Mouse (Mus musculus): ENCODE results near the gene Cdh23. TPM values are rescaled to one million over a fixed set of nuclear protein-coding genes. Genes with fewer than 3 reads are reported as not detected.
"Not testable (repeated sequence)": the region's sequence is repeated elsewhere in the genome, so short reads cannot be mapped to it uniquely, and the experiment has no call there.

The Cdh23 gene
- 4.9 and 6.9 TPM in 2 replicates for polyA plus RNA-seq (2015; fragmentation: Nextera tagmentation; extraction: Ambion mirVana)

- H3K36me3 ChIP-seq: no peaks in the 10 kb centered on the region
- H3K9me3 ChIP-seq: no peaks in the 10 kb centered on the region
- no peak within 1 kb of the TSS for H3K4me3 ChIP-seq
- no peak within 1 kb of the TSS for H3K27ac ChIP-seq (replicated peaks)
- H3K27me3 ChIP-seq: peaks cover 4% of the 10 kb centered on the region; the same call in 1 of the 2 replicates
- ATAC-seq (ENCODE audit: low FRiP score, low read depth): no peak
- 90% methylated on average over 6 of the region's 6 CpGs for WGBS
- H3K9ac ChIP-seq: no peak within 1 kb of the TSS
- H3K4me1 ChIP-seq (replicated peaks): peaks cover 7% of the 10 kb centered on the region
- H3K4me2 ChIP-seq: no peak within 1 kb of the TSS
Observed at GRCm38 (mm10) chr10:60696390-60696789, at the start of gene Cdh23. Gene Cdh23 (minus strand): TSS chr10:60696490.

- Histone ChIP-seq H3K4me1 (replicated peaks) (peaks cover 25% of the 10 kb centered on the region), H3K9ac (no peak overlapping the region), H3K27me3 (no peaks in the 10 kb centered on the region), H3K27ac (replicated peaks) (no peak overlapping the region), H3K4me2 (no peak overlapping the region), H3K9me3 (no peaks in the 10 kb centered on the region), H3K4me3 (no peak overlapping the region), H3K36me3 (no peaks in the 10 kb centered on the region)
- WGBS: 91% methylated on average over 14 of the region's 14 CpGs
- ATAC-seq (ENCODE audit: low FRiP score, low read depth): no peak
Observed at GRCm38 (mm10) chr10:60744543-60745290, 48.4 kb upstream of the Cdh23 start.

GRCm38 (mm10) chr10:60743681-60744080 lies 47.4 kb upstream of the Cdh23 start:
- Histone ChIP-seq H3K4me2 (no peak overlapping the region), H3K9ac (no peak overlapping the region), H3K36me3 (no peaks in the 10 kb centered on the region), H3K27ac (replicated peaks) (no peak overlapping the region), H3K27me3 (no peaks in the 10 kb centered on the region), H3K4me1 (replicated peaks) (peaks cover 21% of the 10 kb centered on the region), H3K9me3 (no peaks in the 10 kb centered on the region), H3K4me3 (no peak overlapping the region)
- 58% methylated on average over 9 of the region's 9 CpGs for WGBS
- ATAC-seq (ENCODE audit: low FRiP score, low read depth): no peak

GRCm38 (mm10) chr10:60742942-60743341 lies 46.7 kb upstream of the Cdh23 start:
- Histone ChIP-seq H3K4me1 (replicated peaks) (peaks cover 14% of the 10 kb centered on the region), H3K36me3 (no peaks in the 10 kb centered on the region), H3K27ac (replicated peaks) (no peak overlapping the region), H3K9me3 (no peaks in the 10 kb centered on the region), H3K27me3 (no peaks in the 10 kb centered on the region), H3K4me3 (no peak overlapping the region), H3K9ac (no peak overlapping the region), H3K4me2 (no peak overlapping the region)
- whole genome bisulfite sequencing: 81% methylated on average over 6 of the region's 6 CpGs
- no peak for ATAC-seq (ENCODE audit: low FRiP score, low read depth)

- not testable (repeated sequence) for H3K4me3 ChIP-seq; H3K27me3 ChIP-seq; H3K27ac ChIP-seq (replicated peaks); H3K9me3 ChIP-seq; H3K36me3 ChIP-seq; H3K4me2 ChIP-seq; H3K4me1 ChIP-seq (replicated peaks); H3K9ac ChIP-seq; ATAC-seq (ENCODE audit: low FRiP score, low read depth)
- 71% methylated on average over 1 of the region's 1 CpGs for WGBS
Observed at GRCm38 (mm10) chr10:60742296-60742695, 46.0 kb upstream of the Cdh23 start.

GRCm38 (mm10) chr10:60741435-60741834 lies 45.1 kb upstream of the Cdh23 start:
- H3K27ac ChIP-seq (replicated peaks): no peak overlapping the region
- no peak for ATAC-seq (ENCODE audit: low FRiP score, low read depth)

GRCm38 (mm10) chr10:60739619-60740363 lies 43.5 kb upstream of the Cdh23 start:
- 87% methylated on average over 4 of the region's 4 CpGs for WGBS
- Histone ChIP-seq H3K9ac (no peak overlapping the region), H3K9me3 (no peaks in the 10 kb centered on the region), H3K4me3 (no peak overlapping the region), H3K27ac (replicated peaks) (no peak overlapping the region), H3K27me3 (no peaks in the 10 kb centered on the region), H3K4me1 (replicated peaks) (0 out of 2 replicates have a peak, but pooled peaks cover 4% of the 10 kb centered on the region), H3K36me3 (no peaks in the 10 kb centered on the region), H3K4me2 (no peak overlapping the region)
- ATAC-seq (ENCODE audit: low FRiP score, low read depth): no peak

More at GRCm38 (mm10) chr10:60741435-60741834, 45.1 kb upstream of the Cdh23 start:
- peaks cover 5% of the 10 kb centered on the region for H3K4me1 ChIP-seq (replicated peaks)
- H3K4me2 ChIP-seq: no peak overlapping the region
- no peaks in the 10 kb centered on the region for H3K27me3 ChIP-seq
- 82% methylated on average over 7 of the region's 7 CpGs for whole genome bisulfite sequencing
- H3K36me3 ChIP-seq: no peaks in the 10 kb centered on the region
- H3K9ac ChIP-seq: no peak overlapping the region
- no peaks in the 10 kb centered on the region for H3K9me3 ChIP-seq
- H3K4me3 ChIP-seq: no peak overlapping the region

- no peak for ATAC-seq (ENCODE audit: low FRiP score, low read depth)
- no peak overlapping the region for H3K4me2 ChIP-seq
- no peak overlapping the region for H3K4me3 ChIP-seq
- H3K9me3 ChIP-seq: no peaks in the 10 kb centered on the region
- 0 out of 2 replicates have a peak, but pooled peaks cover 4% of the 10 kb centered on the region for H3K4me1 ChIP-seq (replicated peaks)
- 85% methylated on average over 8 of the region's 9 CpGs for WGBS
- no peak overlapping the region for H3K9ac ChIP-seq
- H3K36me3 ChIP-seq: no peaks in the 10 kb centered on the region
- no peak overlapping the region for H3K27ac ChIP-seq (replicated peaks)
- H3K27me3 ChIP-seq: no peaks in the 10 kb centered on the region
Observed at GRCm38 (mm10) chr10:60737886-60738640, 41.8 kb upstream of the Cdh23 start.

- H3K4me1 ChIP-seq (replicated peaks): peaks cover 8% of the 10 kb centered on the region
- H3K4me3 ChIP-seq: no peak overlapping the region
- WGBS: 60% methylated on average over 11 of the region's 11 CpGs
- ATAC-seq (ENCODE audit: low FRiP score, low read depth): no peak
- peak overlapping the region; percentile 49; the same call in 1 of the 2 replicates for H3K27ac ChIP-seq (replicated peaks)
- H3K27me3 ChIP-seq: no peaks in the 10 kb centered on the region
- no peaks in the 10 kb centered on the region for H3K36me3 ChIP-seq
- H3K9me3 ChIP-seq: no peaks in the 10 kb centered on the region
- H3K9ac ChIP-seq: no peak overlapping the region
- H3K4me2 ChIP-seq: no peak overlapping the region
Observed at GRCm38 (mm10) chr10:60737169-60737728, 41.0 kb upstream of the Cdh23 start.

- H3K36me3 ChIP-seq: no peaks in the 10 kb centered on the region
- no peak overlapping the region for H3K9ac ChIP-seq
- no peak overlapping the region for H3K4me3 ChIP-seq
- H3K27me3 ChIP-seq: no peaks in the 10 kb centered on the region
- no peak overlapping the region for H3K27ac ChIP-seq (replicated peaks)
- no peaks in the 10 kb centered on the region for H3K9me3 ChIP-seq
- no peak for ATAC-seq (ENCODE audit: low FRiP score, low read depth)
- WGBS: 100% methylated on average over 1 of the region's 1 CpGs
- H3K4me2 ChIP-seq: no peak overlapping the region
- H3K4me1 ChIP-seq (replicated peaks): peaks cover 17% of the 10 kb centered on the region
Observed at GRCm38 (mm10) chr10:60735737-60736136, 39.4 kb upstream of the Cdh23 start.

- no peak overlapping the region for H3K4me2 ChIP-seq
- H3K4me1 ChIP-seq (replicated peaks): peaks cover 17% of the 10 kb centered on the region
- no peaks in the 10 kb centered on the region for H3K27me3 ChIP-seq
- H3K36me3 ChIP-seq: no peaks in the 10 kb centered on the region
- ATAC-seq (ENCODE audit: low FRiP score, low read depth): no peak
- WGBS: 94% methylated on average over 8 of the region's 8 CpGs
- H3K4me3 ChIP-seq: no peak overlapping the region
- H3K9me3 ChIP-seq: no peaks in the 10 kb centered on the region
- no peak overlapping the region for H3K27ac ChIP-seq (replicated peaks)
- H3K9ac ChIP-seq: no peak overlapping the region
Observed at GRCm38 (mm10) chr10:60733471-60733870, 37.2 kb upstream of the Cdh23 start.
